Mouse (Mus musculus) megakaryocyte, embryonic 14.5 days (primary cell): ENCODE measurements at regions not wholly inside any gene's neighbourhood (a gene's known extent, or its start where the extent isn't known, plus 50 kb on each side); places are given as distances from the start of the nearest gene placed in this dataset.

Experiments
- FLI1 ChIP-seq: IDR thresholded peaks from 2 replicates; pipeline ENCODE4 v1.6.1; 2012; ENCODE audit warnings: low read length, inconsistent platforms, mixed read lengths
- GATA1 ChIP-seq: IDR thresholded peaks from 3 replicates; pipeline ENCODE4 v1.6.1; 2012; ENCODE audit warnings: mixed read lengths, low read length, inconsistent platforms, borderline replicate concordance

GRCm38 (mm10) chr12:15971786-15972185 is 155.1 kb upstream of the Trib2 start:
- TF ChIP-seq FLI1 (no peak), GATA1 (no peak)
